Mouse (Mus musculus) stomach, postnatal 0 days (tissue): ENCODE measurements at regions not wholly inside any gene's neighbourhood (a gene's known extent, or its start where the extent isn't known, plus 50 kb on each side); places are given as distances from the start of the nearest gene placed in this dataset.

Experiments used
- ATAC-seq: fragments of 200-750 bp; cut with Nextera tagmentation; 2 replicates; pipeline ENCODE4 v1.8.0; 2017; ENCODE audit not compliant: low FRiP score, low TSS enrichment
- DNase-seq: peaks from one replicate; pipeline ENCODE4 v3.0.0-alpha.2; 2016; ENCODE audit warnings: low spot score
- H3K27ac ChIP-seq: fragments of 300-500 bp; sonication (generic); replicated peaks from 2 replicates; pipeline ENCODE4 v1.5.1; 2014; ENCODE audit warnings: mild to moderate bottlenecking, control low read depth
- H3K27me3 ChIP-seq: fragments of 300-500 bp; sonication (generic); 2 replicates; pipeline ENCODE4 v1.6.1; 2014; ENCODE audit warnings: low read length; ENCODE audit not compliant: control insufficient read depth, insufficient read depth
- H3K36me3 ChIP-seq: fragments of 300-500 bp; sonication (generic); 2 replicates; pipeline ENCODE4 v1.6.1; 2014; ENCODE audit warnings: low read length, mixed read lengths; ENCODE audit not compliant: control insufficient read depth, insufficient read depth
- H3K4me1 ChIP-seq: fragments of 300-500 bp; sonication (generic); replicated peaks from 2 replicates; pipeline ENCODE4 v1.6.1; 2014; ENCODE audit warnings: antibody characterized with exemption; ENCODE audit not compliant: control insufficient read depth, insufficient read depth
- H3K4me2 ChIP-seq: fragments of 300-500 bp; sonication (generic); replicated peaks from 2 replicates; pipeline ENCODE4 v1.6.1; 2014; ENCODE audit warnings: low read depth, mild to moderate bottlenecking, control low read depth, moderate library complexity
- H3K4me3 ChIP-seq: fragments of 300-500 bp; sonication (generic); 2 replicates; pipeline ENCODE4 v1.5.1; 2014; ENCODE audit warnings: low read depth, low read length, control low read depth
- H3K9ac ChIP-seq: fragments of 300-500 bp; sonication (generic); 2 replicates; pipeline ENCODE4 v1.6.1; 2014; ENCODE audit warnings: mild to moderate bottlenecking, low read length, control low read depth, mixed read lengths
- H3K9me3 ChIP-seq: fragments of 300-500 bp; sonication (generic); 2 replicates; pipeline ENCODE4 v1.6.1; 2016; ENCODE audit warnings: low read length; ENCODE audit not compliant: control insufficient read depth
- CTCF ChIP-seq: IDR thresholded peaks from 2 replicates; pipeline ENCODE4 v1.5.1; 2016; ENCODE audit warnings: antibody characterized with exemption, low read depth, mild to moderate bottlenecking, moderate library complexity
- EP300 ChIP-seq: optimal IDR thresholded peaks from 2 replicates; pipeline ENCODE3; 2016; ENCODE audit warnings: antibody characterized with exemption
- WGBS: fragments of 180-500 bp; shearing (Covaris S2); extraction: QIAGEN DNeasy Blood & Tissue Kit; methylation state at CpG from one replicate; pipeline ENCODE4 v1.1.7; 2014; 5-methylcytosine and 5-hydroxymethylcytosine counted together

DNA sequence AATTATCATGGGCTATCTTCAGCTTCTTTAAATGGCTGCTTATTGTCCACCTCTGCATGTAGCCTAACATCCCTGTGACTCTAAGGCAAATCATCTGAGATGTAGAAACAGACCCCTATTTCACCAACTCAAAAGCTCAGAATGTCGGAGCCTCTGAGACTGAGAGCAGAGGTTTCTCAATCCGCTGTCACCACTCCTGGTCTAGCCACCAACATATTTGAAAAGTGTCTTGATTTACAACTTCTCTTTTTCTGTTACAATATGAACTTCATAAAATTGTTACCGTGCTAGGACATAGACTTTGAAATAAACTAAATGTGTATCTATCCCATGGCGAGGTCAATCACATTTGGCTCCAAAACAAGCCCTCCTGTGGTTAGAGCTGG is 91.3 kb upstream of the Nebl start:
- no peak for DNase-seq
- Histone ChIP-seq H3K9me3 (no peaks in the 10 kb centered on the region), H3K4me2 (no peak overlapping the region), H3K9ac (no peak overlapping the region), H3K4me3 (no peak overlapping the region), H3K4me1 (no peaks in the 10 kb centered on the region), H3K36me3 (no peaks in the 10 kb centered on the region), H3K27me3 (no peaks in the 10 kb centered on the region), H3K27ac (no peak overlapping the region)
- TF ChIP-seq CTCF (no peak), EP300 (no peak)
- ATAC-seq, result no peak
- 82% methylated on average over 4 of the region's 4 CpGs for WGBS

DNA sequence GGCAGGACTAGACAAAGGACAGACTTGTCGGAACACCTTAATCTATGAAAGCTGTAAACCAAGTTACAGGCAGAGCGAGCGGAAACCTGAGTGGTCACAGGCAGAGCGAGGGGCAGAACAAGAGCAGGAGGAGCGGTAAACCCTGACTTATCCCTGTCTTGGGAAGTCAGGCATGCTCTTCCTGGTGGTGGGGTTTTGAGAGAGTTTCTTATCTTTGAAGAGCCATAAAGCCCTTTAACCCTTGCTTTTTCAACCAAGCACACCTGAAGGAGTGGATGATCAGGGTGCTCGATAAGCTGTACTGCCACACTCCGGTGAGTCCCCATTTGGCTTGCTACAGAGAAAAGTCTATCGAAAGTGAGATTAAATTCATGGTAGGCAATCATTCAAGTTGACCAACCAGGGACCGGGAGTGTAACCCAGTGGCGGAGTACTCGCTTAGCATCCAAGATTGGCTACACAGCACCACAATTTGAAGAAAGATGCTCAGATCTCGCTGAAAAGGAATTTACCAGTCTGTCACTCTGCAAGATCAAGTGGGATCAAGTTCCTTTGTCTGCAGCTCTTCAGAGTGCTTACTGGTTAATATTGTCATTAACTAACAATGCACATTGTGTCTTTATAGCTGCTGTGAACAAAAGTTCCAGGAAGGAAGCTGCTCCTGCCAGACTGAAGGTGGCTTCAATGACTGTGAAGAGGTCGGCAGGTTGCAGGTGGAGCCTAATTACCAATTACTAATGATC is 90.8 kb upstream of the Nebl start:
- H3K36me3 ChIP-seq, result no peaks in the 10 kb centered on the region
- H3K9ac ChIP-seq, result no peak overlapping the region
- ATAC-seq (no peak), DNase-seq (no peak)
- H3K4me1 ChIP-seq, result no peaks in the 10 kb centered on the region
- TF ChIP-seq EP300, result no peak
- TF ChIP-seq CTCF, result no peak
- no peak overlapping the region for H3K4me3 ChIP-seq
- no peak overlapping the region for H3K4me2 ChIP-seq
- H3K9me3 ChIP-seq, result no peaks in the 10 kb centered on the region
- H3K27me3 ChIP-seq, result no peaks in the 10 kb centered on the region
- no peak overlapping the region for H3K27ac ChIP-seq
- WGBS, result 79% methylated on average over 13 of the region's 13 CpGs

DNA sequence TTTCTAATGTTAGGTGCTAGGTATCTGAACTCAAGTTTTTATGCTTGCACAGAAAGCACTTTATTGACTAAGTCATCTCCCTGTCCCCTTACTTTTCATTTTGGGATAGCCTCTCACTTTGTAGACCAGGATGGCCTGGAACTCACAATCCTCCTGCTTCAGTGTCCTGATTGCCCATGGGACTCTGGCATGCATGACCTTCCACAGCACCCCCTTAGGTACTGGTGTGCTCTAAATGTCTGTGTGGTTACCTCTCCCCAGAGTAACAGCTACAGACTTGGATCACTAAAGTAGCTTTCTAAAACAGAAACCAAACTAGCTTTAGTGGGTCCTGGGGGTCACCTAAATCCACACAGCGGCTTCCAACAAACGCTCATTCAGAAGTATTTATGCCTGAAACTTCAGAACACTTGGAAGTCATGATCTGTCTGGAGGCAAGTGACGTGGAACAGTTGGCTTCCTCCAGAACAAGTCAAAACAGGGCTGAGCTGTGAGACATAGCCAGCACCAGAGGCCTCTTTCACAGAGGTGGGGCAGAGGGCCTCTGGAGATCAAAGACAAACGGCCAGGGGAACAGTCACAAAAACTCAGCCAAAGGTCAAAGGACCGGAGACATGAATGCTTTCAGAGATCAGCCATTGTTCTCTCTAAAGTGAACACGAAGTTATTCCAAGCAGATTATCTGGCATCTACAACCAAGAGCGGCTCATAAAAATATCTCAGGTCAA is 80.8 kb upstream of the Nebl start:
- 30% methylated on average over 7 of the region's 7 CpGs for WGBS
- DNase-seq, result no peak
- Histone ChIP-seq H3K9ac (no peak overlapping the region), H3K27me3 (no peaks in the 10 kb centered on the region), H3K4me1 (no peaks in the 10 kb centered on the region), H3K36me3 (no peaks in the 10 kb centered on the region), H3K9me3 (no peaks in the 10 kb centered on the region), H3K4me2 (no peak overlapping the region), H3K4me3 (no peak overlapping the region), H3K27ac (no peak overlapping the region)
- no peak for TF ChIP-seq EP300
- no peak for TF ChIP-seq CTCF
- ATAC-seq, result no peak
